Mouse (Mus musculus) E14TG2a.4 (cell line): ENCODE results near the gene Lrfn4.

Source experiments
- CTCF ChIP-seq: conservative IDR thresholded peaks from 2 replicates; pipeline ENCODE4 v1.5.1; 2014; ENCODE audit warnings: low read length
- NANOG ChIP-seq: IDR thresholded peaks from 2 replicates; pipeline ENCODE4 v1.6.1; 2014; ENCODE audit warnings: borderline replicate concordance, low read length, mixed read lengths

DNA sequence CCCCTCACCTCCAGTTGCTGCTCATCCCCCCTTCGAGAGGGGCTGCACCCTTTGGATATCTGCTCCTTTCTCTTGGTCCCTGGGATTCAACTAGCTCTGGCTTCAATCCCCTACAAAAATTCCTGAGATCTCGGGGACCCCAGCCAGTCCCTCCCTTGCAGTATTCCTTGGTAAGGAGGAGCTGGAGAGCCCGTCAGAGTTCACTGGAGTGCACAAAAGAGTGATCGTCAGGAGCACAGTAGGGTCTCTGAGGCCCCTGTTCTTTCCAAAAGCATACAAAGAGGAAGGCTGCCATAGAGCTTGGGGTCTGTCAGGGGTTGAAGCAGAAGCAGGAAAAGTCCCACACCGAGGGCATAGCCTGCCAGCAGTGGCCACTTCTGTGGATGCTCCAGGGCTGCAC, 7.3 kb upstream of the Lrfn4 start:
- TF ChIP-seq CTCF (no peak), NANOG (no peak)
